Mouse (Mus musculus) neural tube, embryonic 11.5 days (tissue): Measurements from ENCODE around the gene Cntnap4. TPM values are rescaled to one million over a fixed set of nuclear protein-coding genes. Genes with fewer than 3 reads are reported as not detected.
A peak's percentile ranks its signal among the peaks of the same experiment; 100 is the strongest.

Experiments
- ATAC-seq: fragments of 200-750 bp; cut with Nextera tagmentation; 2 replicates; pipeline ENCODE4 v1.8.0; 2017; ENCODE audit warnings: moderate number of reproducible peaks, mild to moderate bottlenecking, moderate TSS enrichment, moderate library complexity; ENCODE audit not compliant: insufficient read depth, low FRiP score, low TSS enrichment
- DNase-seq: peaks from one replicate; pipeline ENCODE4 v3.0.0-alpha.2; 2015; ENCODE audit warnings: low spot score
- H3K27ac ChIP-seq: fragments of 300-500 bp; sonication (generic); 2 replicates; pipeline ENCODE4 v1.5.1; 2014; ENCODE audit warnings: low read depth, mild to moderate bottlenecking, low read length
- H3K27me3 ChIP-seq: fragments of 300-500 bp; sonication (generic); 2 replicates; pipeline ENCODE4 v1.6.1; 2014; ENCODE audit warnings: mild to moderate bottlenecking, low read length, mixed read lengths; ENCODE audit not compliant: control insufficient read depth, insufficient read depth
- H3K36me3 ChIP-seq: fragments of 300-500 bp; sonication (generic); 2 replicates; pipeline ENCODE4 v1.6.1; 2014; ENCODE audit warnings: mild to moderate bottlenecking, low read length, moderate library complexity, mixed read lengths; ENCODE audit not compliant: control insufficient read depth, insufficient read depth
- H3K4me1 ChIP-seq: fragments of 300-500 bp; sonication (generic); 2 replicates; pipeline ENCODE4 v1.6.1; 2014; ENCODE audit warnings: low read length, mixed read lengths; ENCODE audit not compliant: control insufficient read depth, insufficient read depth
- H3K4me2 ChIP-seq: fragments of 300-500 bp; sonication (generic); 2 replicates; pipeline ENCODE4 v1.6.1; 2014; ENCODE audit warnings: low read depth, mild to moderate bottlenecking, moderate library complexity
- H3K4me3 ChIP-seq: fragments of 300-500 bp; sonication (generic); 2 replicates; pipeline ENCODE4 v1.5.1; 2014; ENCODE audit warnings: low read depth, low read length
- H3K9ac ChIP-seq: fragments of 300-500 bp; sonication (generic); 2 replicates; pipeline ENCODE4 v1.6.1; 2014; ENCODE audit warnings: mild to moderate bottlenecking, low read length
- H3K9me3 ChIP-seq: fragments of 300-500 bp; sonication (generic); 2 replicates; pipeline ENCODE4 v1.6.1; 2016; ENCODE audit warnings: low read length; ENCODE audit not compliant: control insufficient read depth
- WGBS: fragments of 180-500 bp; shearing (Covaris S2); extraction: QIAGEN DNeasy Blood & Tissue Kit; methylation state at CpG from one replicate; pipeline ENCODE4 v1.1.7; 2014; 5-methylcytosine and 5-hydroxymethylcytosine counted together
- polyA plus RNA-seq: library from polyadenylated mRNA; unstranded; fragments of >200 nt; fragmentation: Nextera tagmentation; extraction: Ambion mirVana; gene quantifications from 2 replicates; pipeline ENCODE4 v1.2.1, GENCODE M21; 2014

The Cntnap4 gene
- polyA plus RNA-seq: 1.0 and 1.2 TPM in 2 replicates

DNA sequence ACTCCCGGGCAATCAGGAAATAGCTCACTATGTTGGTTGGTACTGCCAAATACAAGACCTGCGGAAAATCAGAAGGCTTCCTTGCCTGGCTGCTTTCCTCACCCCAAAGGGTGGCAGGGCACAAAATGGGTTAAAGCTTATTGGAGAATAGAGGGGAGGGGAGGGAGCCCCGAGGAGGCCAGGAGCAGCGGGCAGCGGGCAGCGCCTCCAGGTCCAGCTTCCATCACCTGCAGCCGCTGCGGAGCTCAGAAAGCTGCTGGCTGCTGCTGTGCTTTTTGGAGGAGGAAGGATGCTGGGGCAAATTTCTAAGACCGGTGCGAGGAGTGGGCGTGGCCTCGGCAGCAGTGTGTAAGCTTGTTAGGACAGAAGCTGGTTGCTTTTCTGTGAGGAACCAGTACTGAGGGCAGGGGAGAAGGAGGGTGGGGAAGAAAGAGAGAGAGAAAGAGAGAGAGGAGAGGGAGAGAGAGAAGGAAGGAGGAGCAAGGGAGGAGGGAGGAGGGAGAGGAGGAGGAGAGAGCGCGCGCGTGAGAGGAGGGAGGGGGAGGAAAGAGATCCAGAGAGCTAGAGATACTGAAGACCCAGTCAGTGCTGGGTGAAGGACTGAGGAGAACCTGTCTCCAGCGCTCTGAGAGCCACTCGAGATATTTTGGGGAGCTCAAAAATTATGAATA is at the start of gene Cntnap4:
Gene Cntnap4, plus strand, starts transcription at position 573 of the 671 bp plus-strand sequence.
- 1% methylated on average over 18 of the region's 18 CpGs for WGBS
- Histone ChIP-seq H3K4me3 (peak within 1 kb of the TSS; percentile 37), H3K9me3 (no peaks in the 10 kb centered on the region), H3K4me1 (no peaks in the 10 kb centered on the region), H3K36me3 (no peaks in the 10 kb centered on the region), H3K4me2 (peak within 1 kb of the TSS; percentile 66), H3K27ac (no peak within 1 kb of the TSS), H3K9ac (peak within 1 kb of the TSS; percentile 40; the same call in 1 of the 2 replicates), H3K27me3 (no peaks in the 10 kb centered on the region)
- DNase-seq (peak; percentile 45), ATAC-seq (peak; percentile 41; the same call in 1 of the 2 replicates)

DNA sequence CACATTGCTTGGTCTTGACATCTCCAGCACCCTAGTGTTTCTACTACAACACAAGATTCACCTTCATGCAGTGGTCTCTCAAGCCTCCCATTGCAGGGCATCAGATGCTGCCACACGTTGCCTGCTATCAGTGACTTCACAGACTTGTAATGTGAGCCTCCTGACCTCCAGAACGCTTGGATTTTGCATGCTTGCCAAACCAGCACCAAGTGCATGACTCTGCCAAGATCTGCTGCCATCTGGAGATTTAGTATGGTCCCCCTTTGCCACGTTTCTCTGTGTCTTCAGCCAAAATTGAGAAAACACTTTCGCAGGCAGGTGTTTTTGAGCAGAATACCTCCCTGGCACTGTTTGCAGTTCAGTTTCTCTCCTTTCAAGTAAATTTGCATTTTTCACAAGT is 12.5 kb upstream of the Cntnap4 start:
- no peaks in the 10 kb centered on the region for H3K9me3 ChIP-seq
- no peaks in the 10 kb centered on the region for H3K36me3 ChIP-seq
- ATAC-seq (no peak), DNase-seq (no peak)
- no peak overlapping the region for H3K4me2 ChIP-seq
- H3K27me3 ChIP-seq: no peaks in the 10 kb centered on the region
- H3K9ac ChIP-seq: no peak overlapping the region
- no peak overlapping the region for H3K4me3 ChIP-seq
- H3K4me1 ChIP-seq: no peaks in the 10 kb centered on the region
- WGBS: 56% methylated on average over 4 of the region's 4 CpGs
- no peak overlapping the region for H3K27ac ChIP-seq

DNA sequence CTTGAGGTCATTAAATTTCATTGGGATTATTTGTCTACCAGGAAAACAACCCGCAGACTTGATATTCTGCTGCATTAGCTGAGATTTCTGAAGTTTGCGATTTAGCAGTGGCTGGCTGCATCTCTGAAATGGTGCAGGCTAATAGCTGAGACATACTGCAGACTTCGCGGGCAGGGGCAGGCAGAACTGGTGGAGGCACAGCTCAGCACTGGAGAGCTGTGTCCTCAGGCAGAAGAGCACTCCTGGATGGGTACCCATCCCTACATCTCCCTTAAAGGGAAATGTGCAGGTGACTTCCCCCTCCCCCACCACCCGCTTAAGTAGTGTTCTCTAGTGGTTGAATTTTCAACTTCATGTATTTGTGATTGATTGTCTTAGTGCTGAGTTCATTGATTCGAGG is 698 bp downstream of the Cntnap4 start:
- Histone ChIP-seq H3K9me3 (no peaks in the 10 kb centered on the region), H3K4me1 (no peaks in the 10 kb centered on the region), H3K36me3 (no peaks in the 10 kb centered on the region), H3K4me2 (peak overlapping the region; percentile 66), H3K27me3 (no peaks in the 10 kb centered on the region), H3K4me3 (peak overlapping the region; percentile 37), H3K27ac (no peak overlapping the region), H3K9ac (no peak overlapping the region)
- 6% methylated on average over 6 of the region's 6 CpGs for WGBS
- ATAC-seq (no peak), DNase-seq (peak; percentile 13)

DNA sequence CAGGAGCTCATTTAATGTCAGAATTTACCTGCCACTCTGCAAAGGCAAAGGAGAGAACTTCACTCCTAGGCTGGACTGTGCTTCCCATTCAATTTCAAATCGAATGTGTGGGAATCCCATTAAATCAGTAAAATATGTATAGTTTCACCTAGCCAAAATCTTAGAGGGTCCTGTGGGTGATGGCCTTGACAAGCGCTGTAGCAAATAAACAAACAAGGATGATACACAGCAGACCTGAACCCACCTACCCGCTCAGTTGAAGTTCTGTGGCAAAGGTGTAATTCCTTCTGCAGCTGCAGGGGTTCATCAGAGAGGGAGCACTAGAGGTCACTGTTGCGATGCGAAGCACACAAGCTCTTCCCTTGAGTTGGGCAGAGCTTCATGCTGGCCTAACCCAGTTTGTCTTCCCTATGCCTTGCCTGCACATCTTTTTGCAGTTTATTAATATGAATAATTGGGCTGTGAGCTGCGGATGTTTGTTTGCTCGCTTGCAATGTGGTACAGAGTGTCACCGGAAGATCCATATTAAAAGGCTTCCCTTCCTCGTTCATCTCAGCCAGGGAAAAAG is 1.6 kb downstream of the Cntnap4 start:
- no peaks in the 10 kb centered on the region for H3K4me1 ChIP-seq
- H3K4me3 ChIP-seq: no peak overlapping the region
- no peaks in the 10 kb centered on the region for H3K27me3 ChIP-seq
- no peaks in the 10 kb centered on the region for H3K36me3 ChIP-seq
- no peak overlapping the region for H3K9ac ChIP-seq
- no peaks in the 10 kb centered on the region for H3K9me3 ChIP-seq
- H3K4me2 ChIP-seq: no peak overlapping the region
- ATAC-seq (peak; percentile 54; the same call in 1 of the 2 replicates), DNase-seq (peak; percentile 53)
- 18% methylated on average over 9 of the region's 9 CpGs for WGBS
- H3K27ac ChIP-seq: no peak overlapping the region

DNA sequence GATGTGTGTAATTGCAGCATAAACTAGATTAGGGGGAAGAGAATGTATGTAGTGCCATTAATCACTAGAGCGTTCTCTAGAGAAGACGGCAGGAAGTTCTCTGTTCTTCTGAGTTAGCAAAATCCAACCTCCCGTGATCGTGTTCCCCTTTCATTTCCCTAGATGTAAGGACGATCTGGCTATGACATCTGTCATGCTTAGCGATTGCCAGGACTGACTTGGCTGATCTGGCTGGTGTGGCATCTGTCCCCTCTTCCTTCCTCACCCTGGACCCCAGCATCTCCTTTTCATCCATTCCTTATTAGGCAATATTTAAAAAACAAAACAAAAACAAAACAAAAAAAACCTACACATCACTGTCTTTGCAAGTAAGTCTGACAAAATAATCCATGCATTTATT is 11.6 kb downstream of the Cntnap4 start:
- Histone ChIP-seq H3K27ac (no peak overlapping the region), H3K4me2 (no peak overlapping the region), H3K27me3 (no peaks in the 10 kb centered on the region), H3K36me3 (no peaks in the 10 kb centered on the region), H3K4me3 (no peak overlapping the region), H3K4me1 (no peaks in the 10 kb centered on the region), H3K9ac (no peak overlapping the region), H3K9me3 (no peaks in the 10 kb centered on the region)
- WGBS: 68% methylated on average over 6 of the region's 6 CpGs
- DNase-seq (no peak), ATAC-seq (no peak)

DNA sequence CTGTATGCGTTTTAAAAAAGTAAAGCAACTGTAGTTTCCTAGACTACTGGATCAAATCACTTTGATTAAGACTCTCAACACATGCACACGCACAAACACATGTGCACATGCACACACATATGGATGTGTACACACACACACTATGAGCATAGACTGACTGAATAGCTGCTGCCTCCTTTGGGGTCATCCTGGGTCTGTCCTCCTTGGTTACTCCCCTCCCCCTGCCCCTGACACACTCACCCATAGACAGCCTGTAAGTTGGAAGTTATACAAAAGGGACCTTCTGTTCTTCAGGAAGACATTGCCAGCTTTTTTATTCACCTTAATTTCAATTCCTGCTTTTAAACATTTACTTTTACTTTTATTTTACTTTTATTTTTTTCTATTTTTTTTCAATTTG is 13.6 kb downstream of the Cntnap4 start:
- no peak overlapping the region for H3K4me3 ChIP-seq
- 91% methylated on average over 2 of the region's 2 CpGs for WGBS
- no peak overlapping the region for H3K9ac ChIP-seq
- H3K27ac ChIP-seq: no peak overlapping the region
- no peaks in the 10 kb centered on the region for H3K27me3 ChIP-seq
- H3K36me3 ChIP-seq: no peaks in the 10 kb centered on the region
- no peaks in the 10 kb centered on the region for H3K9me3 ChIP-seq
- ATAC-seq: no peak
- no peak for DNase-seq
- no peak overlapping the region for H3K4me2 ChIP-seq
- no peaks in the 10 kb centered on the region for H3K4me1 ChIP-seq

DNA sequence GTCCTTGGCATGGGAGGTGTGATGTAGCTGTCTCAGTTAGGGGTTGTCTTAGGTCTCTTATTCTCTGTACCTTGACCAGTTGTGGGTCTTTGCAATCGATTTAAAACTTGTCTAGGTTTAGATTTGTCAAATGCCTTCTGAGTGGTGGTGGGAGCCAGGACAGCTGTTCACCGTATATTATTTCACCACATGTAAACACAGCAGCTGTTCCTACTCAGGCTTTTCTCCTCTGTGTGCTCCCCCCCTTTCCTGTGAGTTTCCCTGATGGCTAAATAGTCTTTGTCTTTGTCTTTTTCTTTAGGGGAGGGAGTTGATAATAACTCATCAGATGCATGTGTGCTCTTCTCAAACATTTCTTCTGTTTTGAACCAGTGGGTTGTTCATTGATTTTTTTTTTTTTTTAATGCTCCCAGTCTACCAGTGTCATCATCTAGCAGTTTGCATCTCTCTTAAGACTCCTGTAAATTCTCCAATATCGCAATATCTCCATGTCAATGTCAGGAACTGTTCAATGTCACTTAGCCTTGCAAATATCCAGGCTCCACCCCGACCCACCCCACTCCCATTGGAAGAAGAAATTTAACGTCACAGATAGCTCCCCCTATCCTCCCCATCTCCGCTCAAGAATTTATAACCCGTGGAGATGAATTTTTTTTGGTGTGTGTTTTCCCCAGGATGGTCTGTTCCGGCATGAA is 18.7 kb downstream of the Cntnap4 start:
- Histone ChIP-seq H3K36me3 (no peaks in the 10 kb centered on the region), H3K4me2 (no peak overlapping the region), H3K27ac (no peak overlapping the region), H3K9me3 (no peaks in the 10 kb centered on the region), H3K27me3 (no peaks in the 10 kb centered on the region), H3K4me1 (no peaks in the 10 kb centered on the region), H3K4me3 (no peak overlapping the region), H3K9ac (no peak overlapping the region)
- ATAC-seq: no peak
- DNase-seq: no peak
- WGBS: 61% methylated on average over 8 of the region's 8 CpGs

DNA sequence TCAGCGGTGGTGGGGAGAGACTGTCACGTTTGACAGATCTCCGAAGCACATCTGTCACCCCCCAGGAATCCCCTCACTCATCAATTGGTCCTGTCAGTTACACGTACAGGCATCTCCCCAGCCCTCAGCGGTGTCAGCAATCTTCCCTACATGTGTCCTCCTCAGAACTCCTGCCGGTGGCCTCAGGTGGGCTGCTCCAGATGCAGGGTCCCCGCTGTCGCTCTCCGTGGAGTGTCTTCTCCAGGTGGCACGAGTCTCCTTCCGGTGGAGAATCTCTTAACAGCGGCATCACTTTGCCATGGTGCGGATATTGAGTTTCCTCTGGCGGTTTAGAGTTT is 19.2 kb downstream of the Cntnap4 start:
- Histone ChIP-seq H3K27me3 (no peaks in the 10 kb centered on the region), H3K4me2 (no peak overlapping the region), H3K27ac (no peak overlapping the region), H3K9ac (no peak overlapping the region), H3K4me3 (no peak overlapping the region), H3K4me1 (no peaks in the 10 kb centered on the region), H3K9me3 (no peaks in the 10 kb centered on the region), H3K36me3 (no peaks in the 10 kb centered on the region)
- 60% methylated on average over 14 of the region's 14 CpGs for WGBS
- ATAC-seq: no peak
- DNase-seq: peak; percentile 12
